Mouse (Mus musculus) lung, postnatal 0 days (tissue): Measurements from ENCODE around the gene Rad51b.

Experiments used
- CTCF ChIP-seq: IDR thresholded peaks from 2 replicates; pipeline ENCODE4 v1.5.1; 2016; ENCODE audit warnings: antibody characterized with exemption, mild to moderate bottlenecking
- EP300 ChIP-seq: IDR thresholded peaks from 2 replicates; pipeline ENCODE4 v1.6.1; 2016; ENCODE audit warnings: antibody characterized with exemption, mild to moderate bottlenecking, control low read depth

GRCm38 (mm10) chr12:79506421-79506820 is 209.3 kb downstream of the Rad51b start:
- TF ChIP-seq EP300 (no peak), CTCF (no peak)
